Mouse (Mus musculus) ES-Bruce4 (cell line): ENCODE results near the gene Stk17b.

Experiments
- EP300 ChIP-seq: IDR thresholded peaks from 2 replicates; pipeline ENCODE4 v1.6.1; 2011; ENCODE audit warnings: low read depth, low read length; ENCODE audit not compliant: insufficient read depth
- POLR2A ChIP-seq: IDR thresholded peaks from one replicate; pipeline ENCODE4 v1.8.1; 2011; ENCODE audit warnings: low read length; ENCODE audit not compliant: insufficient read depth

GRCm38 (mm10) chr1:53816353-53816752 is 31.3 kb upstream of the Stk17b start:
- TF ChIP-seq POLR2A = no peak
- TF ChIP-seq EP300 = no peak
